Mouse (Mus musculus): ENCODE results near the gene Foxd3.

- TF ChIP-seq CTCF (IDR thresholded peaks at IDR 0.05; ENCODE audit: low read depth, low read length) = no peak
- TF ChIP-seq GATA1 (IDR thresholded peaks at IDR 0.05; ENCODE audit: borderline replicate concordance, low read length) = no peak
- TF ChIP-seq POLR2AphosphoS5 (IDR thresholded peaks at IDR 0.05; ENCODE audit: insufficient replicate concordance, low read depth, low read length) = no peak
- no peak for TF ChIP-seq TAL1 (conservative IDR thresholded peaks at IDR 0.05; ENCODE audit: low read depth, low read length)
Measured at GRCm38 (mm10) chr4:99659361-99660072, 3.4 kb downstream of the Foxd3 start.

Data from G1E (cell line).